Mouse (Mus musculus): ENCODE data around the gene Gins1. TPM values are rescaled to one million over a fixed set of nuclear protein-coding genes. Genes with fewer than 3 reads are reported as not detected.
"Not testable (repeated sequence)": the region's sequence is repeated elsewhere in the genome, so short reads cannot be mapped to it uniquely, and the experiment has no call there.

The Gins1 gene
- total RNA-seq, 2 experiments from 2014 or later = 1.3 to 2.8 TPM

DNA sequence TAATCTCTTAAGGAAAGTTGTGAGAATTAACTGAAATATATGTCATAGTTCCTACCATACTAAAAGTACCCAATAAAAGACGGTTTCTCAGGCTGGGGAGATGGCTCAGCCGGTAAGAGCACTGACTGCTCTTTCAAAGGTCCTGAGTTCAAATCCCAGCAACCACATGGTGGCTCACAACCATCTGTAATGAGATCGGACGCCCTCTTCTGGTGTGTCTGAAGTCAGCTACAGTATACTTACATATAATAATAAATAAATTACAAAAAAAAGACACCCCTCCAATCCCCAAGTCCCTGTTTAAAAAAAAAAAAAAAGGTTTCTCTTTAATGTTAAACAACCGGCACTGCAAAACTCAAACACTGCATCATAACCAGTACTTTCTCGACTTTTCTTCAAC, 3.7 kb downstream of the Gins1 start:
- DNase-seq = not testable (repeated sequence)
- intact Hi-C loops (cut with DNase I) = loop anchor here (10.0 kb wide), 1 partner anchor 304 kb away; the partner anchor contains the start of gene Apmap

DNA sequence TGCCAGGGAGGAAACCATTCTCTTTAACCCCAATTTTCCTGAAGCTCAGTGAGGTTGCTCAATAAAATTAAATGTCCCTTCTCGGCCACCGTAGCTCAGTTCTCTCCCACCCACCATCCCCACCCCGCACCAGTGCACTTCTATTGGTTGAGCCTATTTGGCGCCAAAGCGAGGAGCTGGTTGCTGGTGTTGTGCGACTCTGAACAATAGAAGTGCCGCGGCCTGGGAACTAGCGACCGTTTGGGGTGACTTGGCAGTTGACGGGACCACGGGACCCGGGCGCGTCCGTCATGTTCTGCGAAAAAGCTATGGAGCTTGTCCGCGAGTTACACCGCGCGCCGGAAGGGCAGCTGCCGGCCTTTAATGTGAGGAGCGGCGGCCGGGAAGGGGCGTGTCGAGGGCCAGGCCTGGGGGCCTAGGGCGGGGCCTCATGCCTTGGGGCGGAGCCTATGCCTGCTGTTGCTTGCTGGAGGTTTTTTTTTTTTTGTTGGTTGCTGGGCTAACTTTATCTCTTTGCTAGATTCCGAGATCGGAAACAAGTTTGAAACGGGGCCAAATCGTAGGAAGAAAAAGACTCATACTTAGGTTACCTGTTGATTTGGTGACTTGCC, 4.3 kb downstream of the Gins1 start:
- intact Hi-C loops (cut with DNase I) = loop anchor here (10.0 kb wide), 1 partner anchor 305 kb away; the partner anchor contains the start of gene Apmap
- DNase-seq = peak; percentile 91 to 94

DNA sequence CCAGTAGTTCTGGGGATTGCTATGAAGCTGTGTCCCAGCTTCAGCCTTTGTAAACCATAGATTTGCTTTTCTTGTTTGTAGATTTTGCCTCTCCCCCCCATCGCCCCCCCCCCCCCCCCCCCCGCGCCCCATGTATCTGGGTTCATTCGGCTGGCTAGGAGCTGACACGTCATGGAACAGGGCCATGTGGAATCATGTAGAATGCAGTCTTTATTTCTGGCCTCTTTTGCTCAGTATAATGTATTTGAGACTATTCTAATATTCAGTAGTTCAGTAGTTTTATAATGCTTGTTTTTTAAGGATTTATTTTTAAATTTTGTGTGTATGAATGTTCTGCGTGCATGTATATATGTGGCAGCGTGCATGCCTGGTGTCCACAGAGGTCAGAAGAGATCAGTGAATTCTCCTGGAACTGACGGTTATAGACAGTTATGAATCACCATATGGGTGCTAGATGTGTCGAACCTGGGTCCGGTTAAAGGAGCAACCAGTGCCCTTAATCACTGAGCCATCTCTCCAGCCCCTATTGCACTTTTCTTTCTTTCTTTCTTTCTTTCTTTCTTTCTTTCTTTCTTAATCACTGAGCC, 5.2 kb downstream of the Gins1 start:
- DNase-seq = no peak
- intact Hi-C loops (cut with DNase I) = no loop called here

DNA sequence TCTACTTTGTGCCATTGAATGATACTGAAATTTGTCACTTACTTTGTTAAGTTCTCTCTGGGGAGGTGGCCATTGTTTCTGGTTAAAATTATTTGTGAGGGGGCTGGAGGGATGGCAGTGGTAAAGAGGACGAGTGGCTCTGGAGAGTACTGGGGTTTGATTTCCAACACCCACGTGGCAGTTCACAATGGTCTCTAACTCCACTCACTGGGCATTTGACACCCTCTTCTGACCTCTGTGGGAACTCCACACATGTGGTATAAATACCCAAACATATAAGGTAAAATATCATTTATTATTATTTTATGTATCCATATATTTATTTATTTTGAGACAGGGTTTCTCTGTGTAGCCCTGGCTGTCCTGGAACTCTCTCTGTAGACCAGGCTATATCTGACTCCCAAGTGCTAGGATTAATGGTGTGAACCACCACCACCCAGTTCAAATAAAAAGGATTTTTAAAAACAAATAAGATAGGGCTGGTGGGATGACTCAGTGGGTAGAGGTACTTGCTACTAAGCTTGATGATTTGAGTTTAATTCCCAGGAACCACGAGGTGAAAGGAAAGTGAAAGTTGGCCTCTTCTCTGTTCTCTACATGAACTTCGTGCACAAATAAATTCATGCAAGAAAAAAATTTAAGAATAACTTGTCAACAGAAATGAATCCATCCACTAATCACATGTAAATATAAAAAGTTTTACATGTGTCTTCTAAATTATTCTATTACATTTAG, 9.7 kb downstream of the Gins1 start:
- no peak for DNase-seq
- intact Hi-C loops (cut with DNase I) = no loop called here

DNA sequence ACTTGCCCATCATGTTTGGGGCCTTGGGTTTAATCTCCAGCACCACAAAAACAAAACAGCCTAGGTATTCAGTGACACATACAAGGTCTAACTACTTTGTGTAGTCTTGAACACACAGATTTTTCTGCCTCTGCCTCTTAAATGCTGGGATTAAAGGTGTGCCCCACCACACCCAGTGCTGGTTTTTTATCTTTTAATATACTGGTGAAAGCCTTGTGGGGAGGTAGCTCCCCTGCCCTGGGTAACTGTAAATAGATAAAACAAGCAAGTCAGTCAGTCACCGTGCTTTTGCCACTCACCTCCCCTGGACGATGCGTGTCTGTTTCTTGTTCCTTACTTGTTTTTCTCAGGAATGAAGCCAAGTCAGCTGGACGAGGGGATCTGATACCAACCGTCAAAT, 10.6 kb downstream of the Gins1 start:
- no peak for DNase-seq
- intact Hi-C loops (cut with DNase I) = no loop called here

DNA sequence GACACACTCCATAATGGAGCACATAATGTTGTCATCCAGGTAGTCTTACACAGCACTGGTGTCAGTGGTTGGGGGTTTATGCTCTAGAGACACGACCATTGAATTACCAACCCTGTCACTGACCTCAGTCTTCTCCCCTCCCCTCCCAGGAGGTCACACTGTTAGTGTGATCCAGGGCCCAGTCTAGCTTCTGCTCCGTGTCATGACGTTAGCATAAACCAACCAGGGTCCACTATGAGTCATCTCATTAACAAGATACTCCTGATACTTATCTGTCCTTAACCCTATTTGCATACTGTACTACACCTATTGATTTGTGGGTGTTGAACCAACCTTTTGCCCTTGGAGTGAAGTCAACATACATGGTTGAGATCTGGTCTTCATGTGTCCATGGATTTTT, 13.5 kb downstream of the Gins1 start:
- intact Hi-C loops (cut with DNase I) = no loop called here

DNA sequence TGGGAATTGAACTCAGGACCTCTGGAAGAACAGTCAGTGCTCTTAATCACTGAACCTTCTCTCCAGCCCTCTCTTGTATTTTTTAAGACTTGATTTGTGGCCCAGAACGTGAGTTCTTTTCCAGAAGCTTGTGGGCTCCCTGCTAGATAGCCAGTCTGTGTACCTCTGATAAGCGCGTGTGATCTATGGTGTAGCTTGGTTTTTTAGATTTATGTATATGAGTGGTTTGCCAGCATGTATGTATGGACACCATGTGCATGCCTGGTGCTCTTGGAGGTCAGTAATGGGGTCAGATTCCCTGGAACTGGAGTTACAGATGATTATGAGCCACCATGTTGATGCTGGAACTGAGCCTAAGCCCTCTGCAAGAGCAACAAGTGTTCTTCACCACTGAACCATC, 15.3 kb downstream of the Gins1 start:
- intact Hi-C loops (cut with DNase I) = no loop called here

More for the DNA sequence above, 13.5 kb downstream of the Gins1 start:
- no peak for DNase-seq

DNA sequence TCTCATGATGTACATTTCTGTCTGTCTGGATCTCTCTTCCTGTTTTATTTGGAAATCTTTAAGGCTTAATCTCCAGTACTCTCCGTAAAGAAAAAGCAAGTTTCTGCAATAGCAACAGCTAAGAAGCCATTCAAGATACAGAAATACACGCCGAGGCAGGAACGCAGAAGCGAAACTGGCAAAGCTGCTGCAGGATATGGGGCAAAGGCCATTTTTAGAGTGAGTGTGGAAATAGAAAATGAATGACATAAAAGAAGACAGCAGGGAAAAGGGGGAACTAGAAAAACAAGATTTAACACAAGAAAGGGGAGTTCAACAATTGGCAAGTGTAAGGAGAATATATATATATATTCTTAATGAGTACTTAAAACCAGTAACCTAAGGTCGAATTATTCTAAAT, 16.5 kb downstream of the Gins1 start:
- intact Hi-C loops (cut with DNase I) = no loop called here
- no peak for DNase-seq

More for the DNA sequence above, 15.3 kb downstream of the Gins1 start:
- no peak for DNase-seq

DNA sequence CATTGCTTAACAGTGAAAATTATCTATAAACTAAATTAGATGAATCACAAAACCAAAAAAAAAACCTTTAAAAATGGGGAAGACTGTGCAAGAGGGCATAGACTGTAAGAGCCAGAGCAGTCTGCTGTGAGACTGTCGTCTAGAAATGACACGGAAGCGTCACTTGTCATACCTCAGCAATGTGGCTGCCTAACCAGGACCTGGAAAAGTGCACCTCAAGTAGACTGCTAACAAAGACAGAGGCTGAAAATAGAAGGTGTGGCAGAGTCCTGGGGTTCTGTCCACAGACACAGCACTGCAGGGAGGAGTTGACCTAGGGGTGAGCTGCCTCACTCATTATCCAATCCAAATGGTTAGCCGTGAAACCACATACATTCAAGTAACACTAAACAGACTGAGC, 17.0 kb downstream of the Gins1 start:
- intact Hi-C loops (cut with DNase I) = no loop called here
- DNase-seq = no peak

DNA sequence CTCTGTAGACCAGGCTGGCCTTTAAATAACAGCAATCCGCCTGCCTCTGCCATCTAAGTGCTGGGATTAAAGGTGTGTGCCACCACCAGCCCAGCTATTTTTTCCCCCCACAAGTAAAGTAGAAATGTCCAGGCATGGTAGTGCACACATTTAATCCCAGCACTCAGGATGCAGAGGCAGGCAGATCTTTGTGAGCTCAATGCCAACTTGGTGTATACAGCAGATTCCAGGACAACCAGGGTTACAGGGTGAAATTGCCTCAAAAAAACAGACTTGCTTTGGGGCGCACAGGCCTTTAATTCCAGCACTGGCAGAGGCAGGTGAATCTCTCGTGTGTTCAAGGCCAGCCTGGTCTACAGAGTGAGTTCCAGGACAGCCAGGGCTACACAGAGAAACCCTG, 17.8 kb downstream of the Gins1 start:
- intact Hi-C loops (cut with DNase I) = no loop called here
- no peak for DNase-seq

DNA sequence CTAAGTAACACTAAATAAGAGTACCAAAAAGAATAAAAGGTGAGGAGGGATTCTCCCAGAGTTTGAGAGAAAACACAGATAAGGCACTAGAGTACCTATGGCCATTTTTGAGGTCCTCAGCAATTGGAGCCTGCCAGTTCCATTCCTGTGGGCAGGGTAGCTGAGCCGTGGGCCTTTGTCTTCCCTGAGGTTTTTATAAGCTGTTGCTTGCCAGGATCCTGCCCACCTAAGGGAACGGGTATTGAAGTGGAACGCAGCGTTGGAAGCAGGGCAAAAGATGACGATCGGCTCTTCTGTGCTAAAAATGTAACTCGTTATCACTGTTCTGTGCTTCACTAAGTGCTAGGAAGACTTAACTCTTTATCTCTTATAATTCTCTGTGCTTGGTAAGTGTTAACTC, 18.3 kb downstream of the Gins1 start:
- no peak for DNase-seq
- intact Hi-C loops (cut with DNase I) = no loop called here

DNA sequence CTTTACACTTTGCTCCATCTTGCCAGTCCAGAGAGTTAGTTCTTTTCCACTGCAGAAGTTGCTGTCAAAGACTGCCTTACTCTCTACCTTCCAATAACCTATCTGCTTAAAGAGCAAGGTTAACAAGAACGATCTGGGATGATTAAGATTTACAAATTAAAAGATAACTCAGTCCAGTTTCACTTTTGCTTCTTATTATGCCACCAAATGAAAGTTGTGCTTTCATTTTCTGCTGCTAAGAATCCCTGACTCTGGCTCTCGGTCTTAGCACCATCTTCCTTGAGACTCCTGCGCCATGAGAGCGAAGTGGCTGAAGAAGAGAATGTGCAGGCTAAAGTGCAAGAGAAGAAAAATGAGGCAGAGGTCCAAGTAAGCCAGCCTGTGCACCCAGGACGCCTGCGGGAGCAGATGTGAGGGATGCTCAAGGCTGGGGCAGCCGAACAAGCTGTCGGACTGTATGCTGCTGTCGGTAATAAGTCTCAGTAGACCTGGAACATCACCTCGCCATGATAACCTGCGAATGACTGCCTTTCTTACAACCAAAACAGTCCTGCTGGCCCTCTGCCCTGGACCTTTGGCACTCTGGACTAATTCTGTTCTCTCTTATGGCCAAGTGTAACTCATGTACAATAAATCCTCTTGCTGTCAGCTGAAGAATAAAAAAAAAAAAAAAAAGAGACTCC, 22.0 kb downstream of the Gins1 start:
- DNase-seq = no peak
- intact Hi-C loops (cut with DNase I) = no loop called here

DNA sequence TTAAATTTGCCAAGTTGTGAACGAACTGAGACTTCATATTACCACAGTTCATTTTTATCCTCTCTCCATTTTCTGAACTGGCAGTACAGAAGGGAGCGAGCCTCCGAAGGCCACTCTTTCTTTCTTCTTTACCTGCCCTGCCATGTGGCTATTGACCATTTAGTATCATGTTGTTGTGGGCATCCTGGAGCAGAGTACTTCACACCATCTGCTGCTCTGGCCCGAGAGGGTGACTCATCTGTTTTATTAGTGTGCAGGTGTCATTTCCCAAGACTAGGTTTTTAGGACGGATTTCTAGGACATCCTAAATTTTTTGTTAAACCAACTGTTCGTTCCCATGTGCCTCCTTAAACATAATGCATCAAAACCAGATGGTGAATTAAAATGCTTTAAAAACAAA, 24.0 kb downstream of the Gins1 start:
- no peak for DNase-seq
- intact Hi-C loops (cut with DNase I) = no loop called here

DNA sequence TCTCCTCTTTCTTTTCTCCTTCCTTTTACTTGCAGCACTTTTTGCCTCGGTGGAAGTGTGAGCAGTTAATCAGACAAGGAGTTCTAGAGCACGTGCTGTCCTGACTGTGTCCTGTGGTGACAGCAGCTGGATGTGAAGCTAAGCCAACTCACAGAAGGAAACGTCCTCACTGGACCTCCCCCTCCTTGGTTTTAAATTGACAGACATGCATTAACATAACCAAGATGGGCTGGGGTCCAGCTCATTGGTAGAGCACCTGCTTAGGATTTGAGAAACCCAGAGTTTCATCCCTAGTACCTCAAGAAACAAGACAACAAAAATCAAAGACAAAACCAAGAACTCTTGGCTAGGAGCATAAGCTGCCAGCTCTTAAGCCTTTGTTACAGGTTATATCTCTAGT, 25.6 kb downstream of the Gins1 start:
- intact Hi-C loops (cut with DNase I) = no loop called here
- no peak for DNase-seq

DNA sequence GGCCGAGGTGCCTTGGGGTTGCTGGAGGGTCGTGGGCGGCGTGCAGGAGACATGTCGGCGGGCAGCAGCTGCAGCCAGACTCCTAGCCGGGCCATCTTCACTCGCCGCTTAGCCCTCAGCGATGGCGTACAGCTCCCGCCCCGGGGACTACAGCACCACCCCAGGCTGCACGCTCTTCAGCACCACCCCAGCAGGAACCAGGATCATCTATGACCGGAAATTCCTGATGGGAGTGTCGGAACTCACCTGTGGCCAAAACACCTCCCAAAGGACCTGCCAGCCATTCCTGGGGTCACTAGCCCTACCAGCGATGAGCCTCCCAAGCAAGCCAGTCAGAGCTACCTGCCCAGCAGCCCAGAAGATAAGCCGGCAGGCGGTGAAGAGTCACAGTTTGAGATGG, 28.3 kb downstream of the Gins1 start:
- intact Hi-C loops (cut with DNase I) = no loop called here
- no peak for DNase-seq

DNA sequence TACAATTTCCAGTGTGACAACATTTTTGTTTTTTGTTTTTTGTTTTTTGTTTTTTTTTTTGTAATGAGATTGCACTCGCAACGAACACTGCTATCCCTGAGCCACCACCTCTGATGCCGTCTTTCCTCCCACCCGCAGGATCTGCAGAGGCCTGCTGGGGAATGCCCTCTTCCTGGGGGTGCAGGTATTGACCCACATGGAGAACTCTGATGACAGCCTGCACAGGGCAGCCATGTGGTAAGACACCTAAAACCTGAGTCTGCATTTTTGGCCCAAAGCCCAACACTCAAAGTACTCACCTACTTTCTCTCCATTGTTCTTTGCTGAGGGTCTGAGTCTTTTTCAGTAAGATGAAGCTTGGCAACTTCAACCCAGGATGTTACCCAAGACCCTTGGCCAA, 29.5 kb downstream of the Gins1 start:
- DNase-seq = no peak
- intact Hi-C loops (cut with DNase I) = no loop called here

DNA sequence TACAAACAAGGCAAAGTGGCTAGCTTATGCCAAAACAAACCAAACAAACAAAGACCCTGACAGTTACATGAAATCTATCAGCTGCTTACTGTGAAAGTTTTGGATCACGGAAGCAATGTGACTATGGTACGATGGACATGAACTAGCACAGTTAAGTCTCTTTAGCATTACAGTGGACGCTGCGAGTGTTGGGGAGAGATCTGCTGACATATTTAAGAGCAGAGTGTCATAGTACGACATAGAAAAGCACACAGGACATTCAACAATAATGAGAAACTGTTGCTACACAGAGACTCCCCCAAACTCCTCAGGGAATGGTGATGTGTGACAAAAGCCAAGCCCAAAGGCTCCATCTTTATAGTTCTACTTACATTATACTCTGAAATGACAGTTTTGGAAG, 38.8 kb downstream of the Gins1 start:
- DNase-seq = no peak
- intact Hi-C loops (cut with DNase I) = no loop called here

DNA sequence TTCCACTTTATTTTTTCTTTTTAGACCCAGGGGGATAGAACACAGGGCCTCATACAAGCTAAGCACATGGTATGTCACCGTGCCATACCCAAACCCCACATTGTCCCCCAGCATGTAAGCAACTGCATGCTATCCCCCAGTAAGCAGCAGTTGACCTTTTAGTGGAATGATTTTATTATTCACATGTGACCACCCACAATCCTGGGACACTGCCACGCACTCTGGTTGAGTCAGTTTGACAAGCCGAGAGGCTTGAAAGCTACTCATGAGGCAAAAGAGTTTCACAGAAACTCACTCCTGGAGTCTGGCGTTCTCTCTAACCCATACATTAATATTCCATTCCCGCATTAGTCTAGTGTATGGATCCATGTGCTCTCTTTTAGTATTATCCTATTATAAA, 42.1 kb downstream of the Gins1 start:
- DNase-seq; intact Hi-C loops (cut with DNase I): not testable (repeated sequence)

DNA sequence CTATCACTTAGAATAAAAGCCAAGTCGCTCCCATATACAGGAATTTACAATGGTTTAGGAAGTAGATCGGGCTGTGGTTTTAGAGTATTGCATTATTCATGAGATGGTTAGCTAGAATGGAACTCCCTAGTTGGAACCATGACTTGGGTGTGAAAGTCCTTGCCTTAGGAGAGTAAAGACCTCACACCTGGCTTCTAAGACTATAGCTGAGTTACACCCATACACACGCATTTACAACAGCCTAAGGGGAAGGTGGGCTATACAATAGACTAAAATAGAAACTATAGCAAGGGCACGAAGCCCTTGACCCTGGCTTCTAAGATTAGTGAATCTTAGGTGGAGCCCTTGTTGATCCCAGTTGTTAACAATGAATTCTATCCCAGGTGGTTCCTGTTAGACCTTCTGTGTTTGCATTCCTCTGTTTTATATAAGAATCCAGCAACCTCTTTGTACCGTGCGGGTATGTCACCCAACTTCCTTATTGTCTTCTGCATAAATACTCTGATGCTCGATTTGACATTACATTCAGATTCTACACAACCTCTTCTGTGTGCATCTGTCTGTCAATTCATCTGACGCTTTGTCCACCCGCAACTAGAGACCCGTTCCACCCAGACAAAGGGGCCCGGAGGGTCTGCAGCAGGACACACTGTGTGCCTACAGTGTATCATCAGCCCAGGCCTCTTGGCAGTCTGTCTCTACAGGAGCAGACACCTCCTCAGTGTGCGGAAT, 42.8 kb downstream of the Gins1 start:
- intact Hi-C loops (cut with DNase I); DNase-seq: not testable (repeated sequence)

DNA sequence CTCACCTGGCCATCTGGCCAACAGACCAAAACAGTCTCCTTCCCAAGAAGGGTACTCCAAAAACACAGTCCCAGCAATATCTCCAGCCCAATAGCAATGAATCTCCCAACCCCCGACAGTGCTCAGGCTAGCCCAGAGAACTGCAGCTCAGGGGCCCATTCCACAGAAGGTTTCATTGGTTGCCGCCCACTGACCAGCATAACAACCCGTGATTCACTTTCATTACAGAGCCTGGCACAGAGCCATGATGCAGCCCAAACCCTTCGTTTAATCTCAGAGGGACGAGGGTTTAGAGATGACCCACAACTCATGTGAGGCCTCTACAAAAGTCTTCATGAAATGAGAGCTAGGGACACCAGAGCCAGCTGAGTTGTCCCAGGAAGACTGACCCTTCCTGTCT, 43.6 kb downstream of the Gins1 start:
- intact Hi-C loops (cut with DNase I) = no loop called here
- DNase-seq = no peak

DNA sequence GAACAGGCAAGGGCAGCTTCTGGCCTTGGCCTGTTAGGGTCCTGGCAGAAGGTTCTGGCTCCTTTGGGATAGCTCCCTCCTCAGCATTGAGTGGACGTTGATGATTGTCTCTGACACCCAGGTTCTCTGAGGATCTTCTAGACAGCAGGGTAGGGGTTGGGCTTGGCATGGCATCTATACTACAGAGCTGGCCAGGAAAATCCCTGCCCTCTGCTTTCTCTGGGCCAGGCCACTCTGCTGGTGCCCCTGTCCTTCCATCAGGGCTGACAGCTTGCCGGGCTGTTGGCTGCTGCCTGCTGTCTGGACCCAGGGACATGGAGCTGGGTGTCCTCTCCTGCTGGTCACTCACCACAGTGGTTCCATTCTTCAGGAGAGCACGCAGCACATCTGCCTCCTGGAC, 44.5 kb downstream of the Gins1 start:
- DNase-seq = no peak

More for the DNA sequence above, 44.5 kb downstream of the Gins1 start:
- intact Hi-C loops (cut with DNase I) = no loop called here
